Mouse (Mus musculus) heart, postnatal 0 days (tissue): ENCODE data around the gene Mog.

Experiments
- CTCF ChIP-seq: IDR thresholded peaks from 2 replicates; pipeline ENCODE4 v1.5.1; 2016; ENCODE audit warnings: antibody characterized with exemption, control low read depth, low read depth
- EP300 ChIP-seq: IDR thresholded peaks from 2 replicates; pipeline ENCODE4 v1.6.1; 2016; ENCODE audit warnings: antibody characterized with exemption, low read depth

DNA sequence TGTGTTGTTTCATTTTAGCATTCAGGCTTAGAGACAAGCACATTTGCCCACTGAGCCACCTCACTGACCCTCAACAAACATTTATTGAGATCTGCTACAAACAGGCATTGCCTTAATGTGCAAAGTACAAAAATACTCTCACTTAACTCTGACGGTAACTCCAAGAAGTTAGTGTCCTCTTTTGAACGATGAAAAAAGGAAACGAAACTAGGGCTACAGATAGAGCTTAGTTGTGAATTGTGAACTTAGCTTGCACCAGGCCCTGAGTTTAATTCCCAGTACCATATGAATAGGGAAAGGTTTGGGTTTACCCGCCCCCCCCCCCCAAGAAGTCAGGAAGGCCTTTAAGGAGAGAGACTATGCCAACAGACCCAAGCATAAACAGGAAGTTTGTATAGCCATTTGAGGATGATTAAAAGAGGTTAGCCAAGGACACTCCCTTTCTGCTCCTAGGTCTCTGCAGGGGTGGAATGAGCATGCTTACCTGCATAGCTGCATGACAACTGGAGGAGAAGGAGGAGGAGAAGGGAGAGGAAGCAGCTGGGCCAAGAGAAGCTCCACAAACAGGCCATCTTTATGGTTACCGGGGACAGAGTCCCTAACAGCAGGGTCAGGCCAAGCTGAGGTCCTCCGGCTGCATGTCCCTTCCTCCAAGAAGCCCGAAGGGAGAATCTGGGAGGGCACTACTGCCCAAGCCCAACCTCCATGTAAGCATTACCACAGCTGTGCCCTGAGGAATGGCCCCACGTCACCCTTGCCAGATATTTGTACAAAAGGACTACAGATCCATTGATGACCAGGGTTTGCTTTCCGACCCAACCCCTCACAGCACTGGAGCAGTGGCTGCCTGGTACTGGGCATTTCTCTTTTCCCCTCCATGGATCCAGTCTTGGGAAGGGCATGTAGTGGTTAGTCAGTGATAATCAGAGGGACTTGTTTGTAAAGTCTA is at the start of gene Mog:
- no peak for TF ChIP-seq CTCF
- no peak for TF ChIP-seq EP300
